Mouse (Mus musculus) testis, adult 2 months (tissue): ENCODE data around the gene Mum1.

Experiments used
- CTCF ChIP-seq: fragments of 200-500 bp; IDR thresholded peaks from 2 replicates; pipeline ENCODE4 v1.5.1; 2012; ENCODE audit warnings: low read depth, mild to moderate bottlenecking, inconsistent platforms, low read length, moderate library complexity; ENCODE audit not compliant: control insufficient read depth, insufficient read depth, insufficient replicate concordance
- POLR2A ChIP-seq: fragments of 200-500 bp; IDR thresholded peaks from 2 replicates; pipeline ENCODE4 v1.6.1; 2012; ENCODE audit warnings: low read depth, mild to moderate bottlenecking, inconsistent platforms, low read length, moderate library complexity; ENCODE audit not compliant: control insufficient read depth

- TF ChIP-seq POLR2A (no peak), CTCF (no peak)
Observed at GRCm38 (mm10) chr10:80180823-80181222, 45.4 kb upstream of the Mum1 start.
